Mouse (Mus musculus) neural tube, embryonic 14.5 days (tissue): ENCODE measurements at regions not wholly inside any gene's neighbourhood (a gene's known extent, or its start where the extent isn't known, plus 50 kb on each side); places are given as distances from the start of the nearest gene placed in this dataset.
"Not testable (repeated sequence)": the region's sequence is repeated elsewhere in the genome, so short reads cannot be mapped to it uniquely, and the experiment has no call there.

Source experiments
- ATAC-seq: fragments of 200-750 bp; cut with Nextera tagmentation; 2 replicates; pipeline ENCODE4 v1.8.0; 2017; ENCODE audit warnings: low read depth, mild to moderate bottlenecking, moderate TSS enrichment, moderate library complexity
- H3K27ac ChIP-seq: fragments of 300-500 bp; sonication (generic); 2 replicates; pipeline ENCODE4 v1.5.1; 2014; ENCODE audit warnings: low read depth, mild to moderate bottlenecking, control low read depth, low read length, moderate library complexity, mixed read lengths
- H3K27me3 ChIP-seq: fragments of 300-500 bp; sonication (generic); 2 replicates; pipeline ENCODE4 v1.6.1; 2014; ENCODE audit warnings: low read length; ENCODE audit not compliant: control insufficient read depth, insufficient read depth
- H3K36me3 ChIP-seq: fragments of 300-500 bp; sonication (generic); 2 replicates; pipeline ENCODE4 v1.6.1; 2014; ENCODE audit warnings: low read length, mixed read lengths; ENCODE audit not compliant: control insufficient read depth, insufficient read depth
- H3K4me1 ChIP-seq: fragments of 300-500 bp; sonication (generic); 2 replicates; pipeline ENCODE4 v1.6.1; 2014; ENCODE audit warnings: low read length; ENCODE audit not compliant: control insufficient read depth, insufficient read depth
- H3K4me2 ChIP-seq: fragments of 300-500 bp; sonication (generic); 2 replicates; pipeline ENCODE4 v1.6.1; 2014; ENCODE audit warnings: mild to moderate bottlenecking, low read depth, low read length, control low read depth
- H3K4me3 ChIP-seq: fragments of 300-500 bp; sonication (generic); 2 replicates; pipeline ENCODE4 v1.5.1; 2014; ENCODE audit warnings: low read depth, low read length, control low read depth, mixed read lengths
- H3K9ac ChIP-seq: fragments of 300-500 bp; sonication (generic); replicated peaks from 2 replicates; pipeline ENCODE4 v1.6.1; 2014; ENCODE audit warnings: low read depth, mild to moderate bottlenecking, control low read depth, low read length, mixed read lengths
- H3K9me3 ChIP-seq: fragments of 300-500 bp; sonication (generic); 2 replicates; pipeline ENCODE4 v1.6.1; 2016; ENCODE audit warnings: low read length; ENCODE audit not compliant: control insufficient read depth
- WGBS: fragments of 180-500 bp; shearing (Covaris S2); extraction: QIAGEN DNeasy Blood & Tissue Kit; methylation state at CpG from one replicate; pipeline ENCODE4 v1.1.7; 2014; 5-methylcytosine and 5-hydroxymethylcytosine counted together

DNA sequence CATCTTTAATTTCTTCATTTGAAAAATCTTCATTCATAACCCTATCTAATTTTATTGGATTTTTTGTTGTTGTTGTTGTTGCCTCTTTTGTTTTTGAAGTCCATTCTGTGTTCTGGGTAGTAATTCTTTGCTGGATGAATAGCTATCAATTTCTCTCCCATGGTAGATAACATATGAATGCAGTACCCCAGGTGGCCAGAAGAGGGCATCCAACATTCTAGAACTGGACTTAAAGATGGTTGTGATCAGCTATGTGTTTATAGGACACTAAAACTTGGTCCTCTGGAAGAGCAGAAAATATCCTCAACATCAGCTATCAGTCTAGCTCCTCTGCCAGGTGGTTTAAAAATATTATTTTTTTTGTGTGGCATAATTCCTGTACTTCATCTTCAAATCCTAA is 73.0 kb downstream of the Prl2c3 start:
- not testable (repeated sequence) for H3K36me3 ChIP-seq, ATAC-seq, H3K27ac ChIP-seq, H3K9ac ChIP-seq, H3K4me3 ChIP-seq, H3K27me3 ChIP-seq, H3K4me1 ChIP-seq, H3K4me2 ChIP-seq, H3K9me3 ChIP-seq

DNA sequence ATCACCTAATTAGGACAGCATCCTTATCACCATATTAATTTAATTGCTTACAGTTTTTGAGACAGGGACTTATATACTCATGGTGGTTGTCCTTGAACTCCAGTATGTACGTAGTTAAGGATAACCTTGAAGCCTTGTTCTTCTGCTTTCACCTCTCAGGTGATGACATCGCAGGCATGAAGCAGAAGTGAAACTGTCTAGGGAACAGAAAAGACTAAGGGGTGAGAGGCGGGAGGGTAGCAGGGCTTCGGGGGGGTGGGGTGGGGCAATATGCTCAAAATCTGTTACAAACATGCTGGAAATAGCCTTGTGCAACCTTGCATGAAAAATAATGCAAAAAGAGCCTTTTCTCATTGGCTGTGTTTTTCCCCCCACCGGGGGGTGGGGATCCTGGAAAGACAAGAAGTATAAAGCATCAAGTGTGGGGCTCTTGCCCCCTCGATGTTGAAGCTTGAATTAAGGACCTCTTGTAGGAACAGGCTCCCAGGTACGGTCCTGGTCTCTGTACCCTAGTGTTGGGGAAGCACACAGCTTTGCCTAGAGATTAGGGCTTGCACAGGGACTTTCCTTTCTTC is 81.8 kb downstream of the Prl2c3 start:
- not testable (repeated sequence) for H3K9ac ChIP-seq
- 92% methylated on average over 7 of the region's 7 CpGs for WGBS

GRCm38 (mm10) chr13:12711471-12712273 is 88.2 kb downstream of the Prl2c3 start:
- Histone ChIP-seq H3K9me3 (no peaks in the 10 kb centered on the region), H3K9ac (no peak overlapping the region), H3K4me2 (no peak overlapping the region), H3K27me3 (no peaks in the 10 kb centered on the region), H3K4me1 (no peaks in the 10 kb centered on the region), H3K4me3 (no peak overlapping the region), H3K27ac (no peak overlapping the region), H3K36me3 (no peaks in the 10 kb centered on the region)
- 75% methylated on average over 7 of the region's 7 CpGs for WGBS
- no peak for ATAC-seq

More for the DNA sequence above, 81.8 kb downstream of the Prl2c3 start:
- H3K27ac ChIP-seq, H3K4me1 ChIP-seq, H3K27me3 ChIP-seq, H3K4me3 ChIP-seq, ATAC-seq, H3K36me3 ChIP-seq, H3K4me2 ChIP-seq, H3K9me3 ChIP-seq: not testable (repeated sequence)

- H3K27ac ChIP-seq, H3K27me3 ChIP-seq, H3K36me3 ChIP-seq, H3K4me3 ChIP-seq, H3K4me2 ChIP-seq, H3K4me1 ChIP-seq, H3K9ac ChIP-seq, H3K9me3 ChIP-seq: not testable (repeated sequence)
- WGBS: 5% methylated on average over 12 of the region's 27 CpGs
- peak; percentile 19; the same call in 1 of the 2 replicates for ATAC-seq
These were observed 96.9 kb downstream of the Prl2c3 start for GRCm38 (mm10) chr13:12702804-12703612.

- ATAC-seq: peak; percentile 68
- not testable (repeated sequence) for H3K9me3 ChIP-seq, H3K4me3 ChIP-seq, H3K9ac ChIP-seq, H3K4me2 ChIP-seq, H3K27me3 ChIP-seq, H3K4me1 ChIP-seq, H3K36me3 ChIP-seq, H3K27ac ChIP-seq
- 1% methylated on average over 21 of the region's 46 CpGs for WGBS
These were observed 97.6 kb downstream of the Prl2c3 start for GRCm38 (mm10) chr13:12702111-12702803.

DNA sequence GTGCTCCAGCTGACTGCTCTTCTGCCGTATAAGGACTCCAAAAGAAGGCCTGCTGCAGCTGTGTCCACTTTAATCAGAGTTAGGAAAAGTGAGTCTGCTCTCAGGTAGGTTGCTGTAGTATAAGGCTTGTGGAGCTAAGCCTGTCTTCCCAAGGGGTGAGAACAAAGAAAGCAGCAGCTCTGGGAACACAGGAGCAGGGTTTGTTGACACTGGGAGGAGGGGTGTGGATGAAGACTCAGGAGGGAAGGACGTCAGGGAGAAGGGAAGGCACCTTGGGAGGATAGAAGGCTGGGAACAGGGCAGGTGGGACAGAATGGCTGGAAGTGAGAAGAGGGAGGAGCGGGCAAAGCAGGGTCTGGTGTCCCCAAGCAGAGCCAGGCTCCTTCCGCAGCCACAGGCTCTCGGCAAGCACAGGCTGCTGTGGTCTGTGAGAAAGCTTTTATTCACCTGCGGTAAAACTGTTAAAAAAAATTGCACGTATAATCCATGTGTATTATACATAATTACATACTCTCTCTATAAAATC is 106.2 kb downstream of the Prl2c3 start:
- not testable (repeated sequence) for H3K9me3 ChIP-seq, H3K9ac ChIP-seq, H3K27me3 ChIP-seq, H3K36me3 ChIP-seq, H3K4me3 ChIP-seq, H3K27ac ChIP-seq, H3K4me1 ChIP-seq, H3K4me2 ChIP-seq, ATAC-seq
- 51% methylated on average over 4 of the region's 7 CpGs for WGBS

DNA sequence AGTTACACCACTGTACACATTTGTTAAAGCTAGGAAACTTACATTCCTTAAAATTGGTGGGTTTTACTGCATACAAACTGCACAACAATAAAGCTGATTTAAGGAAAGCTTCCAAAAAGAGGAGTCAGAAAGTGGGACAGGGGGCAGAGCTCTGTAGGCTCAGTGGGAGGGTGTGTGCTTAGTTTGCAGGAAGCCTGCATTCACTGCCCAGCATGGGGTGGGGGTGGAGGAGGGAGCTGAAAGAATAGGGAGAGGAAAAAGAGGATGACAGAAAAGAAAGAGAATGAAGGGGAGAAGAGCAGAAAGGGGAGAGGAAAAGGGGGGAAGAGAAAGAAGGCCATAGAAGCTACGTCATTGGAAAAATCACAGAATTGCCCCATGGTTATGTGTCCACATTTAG is 111.1 kb downstream of the Prl2c3 start:
- H3K4me3 ChIP-seq, H3K4me1 ChIP-seq, H3K4me2 ChIP-seq, H3K9ac ChIP-seq, ATAC-seq, H3K27me3 ChIP-seq, H3K27ac ChIP-seq, H3K36me3 ChIP-seq, H3K9me3 ChIP-seq: not testable (repeated sequence)
- WGBS: no CpG with 5 or more reads among the region's 1 CpGs

- H3K9me3 ChIP-seq, H3K27ac ChIP-seq, H3K4me2 ChIP-seq, H3K4me3 ChIP-seq, H3K27me3 ChIP-seq, H3K4me1 ChIP-seq, H3K36me3 ChIP-seq, ATAC-seq, H3K9ac ChIP-seq: not testable (repeated sequence)
- WGBS: 68% methylated on average over 2 of the region's 5 CpGs
These were observed 111.7 kb downstream of the Prl2c3 start for GRCm38 (mm10) chr13:12688149-12688548.
